Mouse (Mus musculus): ENCODE results near the gene Slc16a3. TPM values are rescaled to one million over a fixed set of nuclear protein-coding genes. Genes with fewer than 3 reads are reported as not detected.

Gene Slc16a3
- polyA plus RNA-seq, 1 experiment: 10.9 TPM

GRCm38 (mm10) chr11:120949863-120950262 is 1.6 kb downstream of the Slc16a3 start:
- TF ChIP-seq POLR2A (IDR thresholded peaks at IDR 0.05; ENCODE audit: borderline replicate concordance, extremely low read depth, insufficient read depth, insufficient read length, poor library complexity, severe bottlenecking): no peak
- no peak for TF ChIP-seq CTCF (IDR thresholded peaks at IDR 0.05; ENCODE audit: borderline replicate concordance, extremely low read depth, insufficient read depth, insufficient read length)
- DNase-seq (ENCODE audit: low read depth): no peak

DNA sequence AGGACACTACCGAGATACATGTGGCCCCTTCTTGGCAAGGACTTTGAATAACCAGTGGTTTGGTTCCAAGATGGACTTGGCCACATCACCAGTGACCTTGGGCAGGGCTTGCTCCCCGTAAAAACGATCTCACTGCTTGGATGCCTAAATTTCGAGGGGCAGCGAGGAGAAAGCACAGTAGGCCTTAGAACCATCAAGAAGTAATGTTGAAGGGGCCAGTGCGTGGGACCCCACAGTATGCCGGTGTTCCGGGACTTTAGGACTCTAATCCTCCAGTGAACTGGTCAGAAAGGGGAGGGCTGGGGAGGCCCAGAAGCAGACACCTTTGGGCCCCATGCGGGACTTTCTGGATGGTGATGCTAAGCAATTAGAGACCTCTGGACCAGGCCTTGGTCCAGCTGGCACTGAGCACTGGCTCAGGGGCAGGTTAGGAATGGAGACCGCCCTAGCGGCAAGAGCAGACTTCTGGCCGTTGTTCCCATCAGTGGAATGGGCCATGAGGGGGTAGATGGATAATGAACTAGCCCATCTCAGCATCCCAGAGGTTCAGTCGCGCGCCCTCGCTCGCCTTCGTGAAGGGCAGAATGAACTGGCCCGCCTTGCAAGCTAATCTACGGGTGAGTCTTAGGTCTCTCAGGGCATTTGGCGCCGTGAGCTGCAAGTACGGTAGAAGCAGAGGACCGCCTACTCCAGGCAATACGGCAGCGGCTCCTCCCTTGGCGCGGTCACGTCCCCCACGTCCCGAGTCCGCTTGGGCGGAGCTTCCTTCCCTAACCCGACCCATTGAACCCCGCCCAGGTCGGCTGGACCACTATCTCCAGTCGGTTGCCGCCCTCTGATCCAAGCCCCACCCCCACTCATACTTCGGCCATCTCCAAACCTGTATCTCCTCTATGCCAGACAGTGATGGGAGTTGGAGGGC is 2.3 kb downstream of the Slc16a3 start:
- 0 out of 2 replicates have a peak, but pooled peaks have one; percentile 9 for TF ChIP-seq POLR2A (IDR thresholded peaks at IDR 0.05; ENCODE audit: borderline replicate concordance, extremely low read depth, insufficient read depth, insufficient read length, poor library complexity, severe bottlenecking)
- TF ChIP-seq CTCF (IDR thresholded peaks at IDR 0.05; ENCODE audit: borderline replicate concordance, extremely low read depth, insufficient read depth, insufficient read length): 0 out of 2 replicates have a peak, but pooled peaks have one; percentile 13
- DNase-seq (ENCODE audit: low read depth): peak; percentile 94

DNA sequence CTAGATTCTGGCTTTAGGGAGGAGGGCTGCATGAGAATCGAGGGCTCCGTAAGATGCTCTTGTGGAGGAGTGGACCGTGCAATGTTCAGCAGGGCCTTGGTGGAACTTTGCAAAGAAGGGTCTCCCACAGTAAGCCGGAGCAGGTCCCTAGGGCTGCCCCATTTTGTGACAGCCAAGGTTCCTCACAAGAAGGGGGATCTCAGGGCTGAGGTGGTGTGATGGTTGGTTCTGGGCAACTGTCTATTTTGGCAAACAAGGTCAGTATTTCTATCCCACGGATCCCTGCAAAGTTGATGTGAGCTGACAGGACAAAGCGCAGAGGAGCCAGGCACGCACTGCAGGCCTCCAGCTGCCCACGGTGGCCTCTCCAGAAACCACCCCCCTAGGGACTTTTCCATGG is 3.0 kb downstream of the Slc16a3 start:
- no peak for DNase-seq (ENCODE audit: low read depth)
- no peak for TF ChIP-seq CTCF (IDR thresholded peaks at IDR 0.05; ENCODE audit: borderline replicate concordance, extremely low read depth, insufficient read depth, insufficient read length)
- TF ChIP-seq POLR2A (IDR thresholded peaks at IDR 0.05; ENCODE audit: borderline replicate concordance, extremely low read depth, insufficient read depth, insufficient read length, poor library complexity, severe bottlenecking): no peak

GRCm38 (mm10) chr11:120951731-120952730 is 3.8 kb downstream of the Slc16a3 start:
- TF ChIP-seq POLR2A (IDR thresholded peaks at IDR 0.05; ENCODE audit: borderline replicate concordance, extremely low read depth, insufficient read depth, insufficient read length, poor library complexity, severe bottlenecking): no peak
- no peak for TF ChIP-seq CTCF (IDR thresholded peaks at IDR 0.05; ENCODE audit: borderline replicate concordance, extremely low read depth, insufficient read depth, insufficient read length)
- no peak for DNase-seq (ENCODE audit: low read depth)

- DNase-seq (ENCODE audit: low read depth): no peak
- TF ChIP-seq POLR2A (IDR thresholded peaks at IDR 0.05; ENCODE audit: borderline replicate concordance, extremely low read depth, insufficient read depth, insufficient read length, poor library complexity, severe bottlenecking): no peak
- no peak for TF ChIP-seq CTCF (IDR thresholded peaks at IDR 0.05; ENCODE audit: borderline replicate concordance, extremely low read depth, insufficient read depth, insufficient read length)
Observed at GRCm38 (mm10) chr11:120954936-120955335, 6.7 kb downstream of the Slc16a3 start.

DNA sequence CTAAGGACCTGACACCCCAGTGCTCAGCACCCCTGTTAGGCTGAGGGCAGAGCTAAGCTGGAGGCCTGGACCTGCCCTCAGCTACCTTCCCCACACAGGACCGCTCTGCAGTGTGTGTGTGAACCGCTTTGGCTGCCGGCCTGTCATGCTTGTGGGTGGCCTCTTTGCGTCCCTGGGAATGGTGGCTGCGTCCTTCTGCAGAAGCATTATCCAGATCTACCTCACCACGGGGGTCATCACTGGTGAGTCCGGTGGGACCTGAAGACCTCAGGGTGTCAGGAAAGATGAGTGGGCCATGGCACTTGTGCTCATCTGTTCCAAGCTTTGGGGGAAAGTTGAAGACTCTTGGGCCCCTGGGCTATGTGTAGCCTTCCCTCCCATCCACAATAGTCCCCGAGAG is 7.4 kb downstream of the Slc16a3 start:
- no peak for DNase-seq (ENCODE audit: low read depth)
- TF ChIP-seq CTCF (IDR thresholded peaks at IDR 0.05; ENCODE audit: borderline replicate concordance, extremely low read depth, insufficient read depth, insufficient read length) (no peak), POLR2A (IDR thresholded peaks at IDR 0.05; ENCODE audit: borderline replicate concordance, extremely low read depth, insufficient read depth, insufficient read length, poor library complexity, severe bottlenecking) (no peak)

DNA sequence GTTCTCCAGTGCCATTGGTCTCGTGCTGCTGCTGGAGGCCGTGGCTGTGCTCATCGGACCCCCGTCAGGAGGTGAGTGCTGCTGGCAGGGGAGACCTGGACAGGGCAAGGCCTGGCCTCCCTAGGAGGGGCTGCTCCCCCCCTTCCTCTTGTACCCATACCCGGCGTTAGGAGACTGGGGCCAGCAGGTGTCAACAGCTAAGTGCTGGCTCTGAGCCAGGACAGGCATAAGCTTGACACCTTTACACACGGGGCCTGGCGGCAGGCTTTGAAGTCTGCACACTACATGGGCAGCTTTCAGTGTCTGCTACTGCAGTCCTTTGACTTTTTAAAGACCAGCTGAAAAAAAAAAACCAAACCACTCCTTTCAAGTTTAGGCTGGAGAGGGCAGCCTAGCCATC is 8.8 kb downstream of the Slc16a3 start:
- DNase-seq (ENCODE audit: low read depth): no peak
- TF ChIP-seq POLR2A (IDR thresholded peaks at IDR 0.05; ENCODE audit: borderline replicate concordance, extremely low read depth, insufficient read depth, insufficient read length, poor library complexity, severe bottlenecking) (no peak), CTCF (IDR thresholded peaks at IDR 0.05; ENCODE audit: borderline replicate concordance, extremely low read depth, insufficient read depth, insufficient read length) (no peak)

- TF ChIP-seq POLR2A (IDR thresholded peaks at IDR 0.05; ENCODE audit: borderline replicate concordance, extremely low read depth, insufficient read depth, insufficient read length, poor library complexity, severe bottlenecking) (no peak), CTCF (IDR thresholded peaks at IDR 0.05; ENCODE audit: borderline replicate concordance, extremely low read depth, insufficient read depth, insufficient read length) (no peak)
- DNase-seq (ENCODE audit: low read depth): no peak
Observed at GRCm38 (mm10) chr11:120957731-120958257, 9.5 kb downstream of the Slc16a3 start.

DNA sequence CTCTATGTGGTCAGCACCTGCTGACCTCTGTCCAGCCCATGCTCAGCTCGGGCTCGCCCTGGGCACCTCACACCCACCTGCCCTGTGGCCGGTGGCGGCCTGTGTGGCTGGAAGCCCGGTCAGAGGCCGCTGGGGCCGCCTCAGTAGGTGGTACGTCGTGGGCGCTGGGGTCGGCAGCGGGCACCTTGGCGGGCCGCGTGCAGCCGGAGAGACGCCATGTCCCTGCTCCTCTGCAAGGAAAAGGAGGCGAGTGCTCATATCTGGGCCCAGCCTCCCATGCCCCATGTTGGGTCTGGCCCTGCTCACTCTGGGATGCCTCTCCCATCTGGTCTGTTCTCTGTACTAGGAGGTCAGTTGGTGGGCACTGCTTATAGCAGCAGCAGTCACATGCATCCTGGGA is 10.8 kb downstream of the Slc16a3 start:
- TF ChIP-seq CTCF (IDR thresholded peaks at IDR 0.05; ENCODE audit: borderline replicate concordance, extremely low read depth, insufficient read depth, insufficient read length) (no peak), POLR2A (IDR thresholded peaks at IDR 0.05; ENCODE audit: borderline replicate concordance, extremely low read depth, insufficient read depth, insufficient read length, poor library complexity, severe bottlenecking) (no peak)
- no peak for DNase-seq (ENCODE audit: low read depth)

GRCm38 (mm10) chr11:120959564-120959963 is 11.3 kb downstream of the Slc16a3 start:
- TF ChIP-seq POLR2A (IDR thresholded peaks at IDR 0.05; ENCODE audit: borderline replicate concordance, extremely low read depth, insufficient read depth, insufficient read length, poor library complexity, severe bottlenecking): no peak
- TF ChIP-seq CTCF (IDR thresholded peaks at IDR 0.05; ENCODE audit: borderline replicate concordance, extremely low read depth, insufficient read depth, insufficient read length): no peak
- DNase-seq (ENCODE audit: low read depth): no peak

- DNase-seq (ENCODE audit: low read depth): no peak
- TF ChIP-seq CTCF (IDR thresholded peaks at IDR 0.05; ENCODE audit: borderline replicate concordance, extremely low read depth, insufficient read depth, insufficient read length): no peak
- TF ChIP-seq POLR2A (IDR thresholded peaks at IDR 0.05; ENCODE audit: borderline replicate concordance, extremely low read depth, insufficient read depth, insufficient read length, poor library complexity, severe bottlenecking): no peak
Observed at GRCm38 (mm10) chr11:120960248-120960647, 12.0 kb downstream of the Slc16a3 start.
